Mouse (Mus musculus): ENCODE data around the gene Smr2.
"Not testable (repeated sequence)": the region's sequence is repeated elsewhere in the genome, so short reads cannot be mapped to it uniquely, and the experiment has no call there.

Gene Smr2

GRCm38 (mm10) chr5:88086256-88086655, at the start of gene Smr2:
TSS of gene Smr2 (plus strand) at chr5:88086556.
- not testable (repeated sequence) for DNase-seq (ENCODE audit: low spot score)

- DNase-seq (ENCODE audit: low spot score) = no peak
These were observed 25.1 kb downstream of the Smr2 start, which contains the start of gene Gm11116 for GRCm38 (mm10) chr5:88111430-88111829. TSS of gene Gm11116 (minus strand) at chr5:88111530.

GRCm38 (mm10) chr5:88153999-88154398, 67.6 kb downstream of the Smr2 start, which contains the start of gene Gm11115:
TSS of gene Gm11115 (minus strand) at chr5:88154099.
- DNase-seq (ENCODE audit: low spot score) = no peak

Data from layer of hippocampus, adult 9-10 months (tissue).